Mouse (Mus musculus): Measurements from ENCODE around the gene Mtmr3. TPM values are rescaled to one million over a fixed set of nuclear protein-coding genes. Genes with fewer than 3 reads are reported as not detected.

Gene Mtmr3
- 39.9 and 43.0 TPM in 2 replicates for polyA plus RNA-seq (2014; fragmentation: Nextera tagmentation; extraction: Ambion mirVana)

DNA sequence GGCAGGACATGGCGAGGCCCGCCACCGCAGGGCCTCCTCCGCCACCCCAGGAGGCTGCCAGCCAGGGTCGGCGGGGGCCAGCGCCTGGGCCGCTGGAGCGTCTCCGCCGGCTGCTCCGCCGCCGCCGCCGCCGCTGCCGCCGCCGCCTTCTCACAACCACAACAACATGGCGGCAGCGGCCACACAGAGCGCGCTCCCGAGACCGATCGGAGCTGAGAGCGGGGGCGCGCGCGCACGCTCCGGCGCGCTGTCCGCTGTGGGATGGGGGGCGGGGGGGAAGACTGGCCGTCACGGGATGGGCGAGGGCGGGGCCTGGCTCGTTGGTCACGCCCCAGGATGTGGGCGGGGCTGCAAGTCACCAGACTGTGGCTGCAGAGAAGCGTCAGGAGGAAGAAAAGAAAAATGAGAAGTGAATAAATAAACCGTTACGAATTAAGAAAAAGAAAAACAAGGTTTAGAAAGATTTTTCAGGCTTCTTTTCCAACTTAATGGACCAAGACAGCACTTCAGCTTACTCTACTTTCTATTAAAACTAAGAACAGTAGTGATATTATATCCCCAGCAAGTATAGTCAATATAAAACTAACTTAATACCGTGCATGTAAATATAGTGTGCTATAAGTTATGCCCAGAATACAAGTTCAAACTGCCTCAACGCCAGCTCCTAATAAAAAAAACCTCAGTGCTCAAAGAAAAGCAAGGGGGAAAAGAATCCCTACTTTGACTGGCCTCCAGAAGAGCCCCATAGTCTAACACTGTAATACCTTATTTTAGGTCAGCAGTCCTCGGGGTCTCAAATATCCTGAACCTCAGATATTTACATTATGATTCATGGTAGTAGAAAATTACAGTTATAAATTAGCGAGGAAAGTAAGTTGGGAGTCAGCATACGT, at the start of gene Mtmr3:
Gene Mtmr3, minus strand, starts transcription at position 256 of the 893 bp plus-strand sequence.
- H3K27ac ChIP-seq = peak within 1 kb of the TSS; percentile 94
- H3K9ac ChIP-seq = peak within 1 kb of the TSS; percentile 94
- H3K4me1 ChIP-seq (replicated peaks; ENCODE audit: control insufficient read depth, insufficient read depth, low read length) = peaks cover 27% of the 10 kb centered on the region
- peak within 1 kb of the TSS; percentile 70 for H3K4me2 ChIP-seq (replicated peaks)
- H3K27me3 ChIP-seq (ENCODE audit: control insufficient read depth, insufficient read depth, low read length) = no peaks in the 10 kb centered on the region
- H3K36me3 ChIP-seq (replicated peaks; ENCODE audit: control insufficient read depth, insufficient read depth) = no peaks in the 10 kb centered on the region
- DNase-seq (ENCODE audit: low spot score) = peak; percentile 94
- H3K9me3 ChIP-seq (ENCODE audit: control insufficient read depth, low read length) = no peaks in the 10 kb centered on the region
- peak; percentile 94 for ATAC-seq (ENCODE audit: low FRiP score)
- 5% methylated on average over 53 of the region's 53 CpGs for WGBS
- peak within 1 kb of the TSS; percentile 94 for H3K4me3 ChIP-seq (replicated peaks; ENCODE audit: low read length)

DNA sequence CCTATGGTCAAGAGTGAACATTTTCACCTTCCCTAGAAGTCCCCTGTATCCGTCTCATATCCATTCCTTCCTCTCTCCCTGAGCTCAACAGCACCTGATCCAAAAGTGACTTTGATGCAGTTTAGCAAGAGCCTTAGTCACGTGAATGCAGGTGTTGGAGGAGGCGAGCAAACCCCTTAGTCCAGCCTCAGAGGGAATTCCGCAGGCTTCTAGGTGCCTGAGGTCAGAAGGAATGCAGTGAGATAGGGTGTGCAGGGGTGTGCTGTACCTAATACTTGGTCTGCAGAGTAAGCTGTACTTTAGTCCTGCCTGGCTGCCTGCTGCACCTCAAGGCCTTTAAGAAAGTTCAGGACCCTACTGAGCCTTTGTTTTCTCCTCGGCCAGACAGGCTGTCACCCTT, 49.1 kb upstream of the Mtmr3 start:
- Histone ChIP-seq H3K36me3 (replicated peaks; ENCODE audit: control insufficient read depth, insufficient read depth) (peaks cover 47% of the 10 kb centered on the region), H3K4me3 (replicated peaks; ENCODE audit: low read length) (no peak overlapping the region), H3K9ac (no peak overlapping the region), H3K4me2 (replicated peaks) (no peak overlapping the region), H3K27ac (no peak overlapping the region), H3K27me3 (ENCODE audit: control insufficient read depth, insufficient read depth, low read length) (no peaks in the 10 kb centered on the region), H3K4me1 (replicated peaks; ENCODE audit: control insufficient read depth, insufficient read depth, low read length) (peaks cover 3% of the 10 kb centered on the region; the same call in 1 of the 2 replicates), H3K9me3 (ENCODE audit: control insufficient read depth, low read length) (no peaks in the 10 kb centered on the region)
- 56% methylated on average over 5 of the region's 5 CpGs for WGBS
- no peak for DNase-seq (ENCODE audit: low spot score)
- no peak for ATAC-seq (ENCODE audit: low FRiP score)

DNA sequence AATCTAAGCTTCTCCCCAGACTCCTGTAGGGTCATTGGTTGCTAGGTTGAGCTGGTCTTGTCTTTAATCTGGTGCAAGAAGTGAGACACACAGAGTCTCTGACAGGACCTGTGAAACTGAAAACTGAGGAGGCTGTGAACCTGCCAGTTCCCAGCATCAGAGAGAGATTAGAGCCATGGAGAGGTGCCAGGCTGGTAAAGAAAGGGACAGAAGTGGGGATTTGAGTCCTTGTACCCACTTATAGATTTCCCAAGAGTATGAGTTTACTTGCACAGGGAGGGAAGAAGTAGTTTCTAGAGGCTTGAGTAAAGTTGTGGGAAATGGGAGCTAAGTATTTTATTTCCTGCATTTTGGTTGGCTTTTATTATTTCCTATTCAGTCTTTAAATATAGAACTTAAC, 46.5 kb upstream of the Mtmr3 start:
- Histone ChIP-seq H3K4me1 (replicated peaks; ENCODE audit: control insufficient read depth, insufficient read depth, low read length) (peaks cover 9% of the 10 kb centered on the region), H3K4me2 (replicated peaks) (no peak overlapping the region)

DNA sequence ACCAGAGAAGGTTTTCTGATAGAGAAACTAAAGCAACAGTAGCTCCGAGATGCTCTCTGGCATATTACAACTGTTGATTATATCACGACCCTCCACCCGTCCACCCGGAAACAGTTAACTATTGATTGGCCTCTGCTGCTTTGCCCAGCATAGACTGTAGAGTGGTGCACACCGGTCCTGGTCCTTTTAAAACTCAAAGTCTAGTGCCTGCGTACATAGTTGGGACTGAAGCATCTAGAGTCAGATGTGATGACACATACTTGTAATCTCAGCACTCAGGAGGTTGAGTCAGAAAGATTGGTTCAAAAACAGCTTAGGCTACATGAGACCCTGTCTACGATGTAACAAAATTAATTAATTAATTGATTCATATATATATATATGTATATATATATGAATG, 43.6 kb upstream of the Mtmr3 start:
- no peak overlapping the region for H3K27ac ChIP-seq
- peak overlapping the region; percentile 65 for H3K4me2 ChIP-seq (replicated peaks)
- H3K4me3 ChIP-seq (replicated peaks; ENCODE audit: low read length) = peak overlapping the region; percentile 56
- H3K9me3 ChIP-seq (ENCODE audit: control insufficient read depth, low read length) = no peaks in the 10 kb centered on the region
- H3K36me3 ChIP-seq (replicated peaks; ENCODE audit: control insufficient read depth, insufficient read depth) = peaks cover 15% of the 10 kb centered on the region
- peaks cover 9% of the 10 kb centered on the region for H3K4me1 ChIP-seq (replicated peaks; ENCODE audit: control insufficient read depth, insufficient read depth, low read length)
- 30% methylated on average over 7 of the region's 7 CpGs for WGBS
- H3K9ac ChIP-seq = peak overlapping the region; percentile 65
- no peaks in the 10 kb centered on the region for H3K27me3 ChIP-seq (ENCODE audit: control insufficient read depth, insufficient read depth, low read length)
- ATAC-seq (ENCODE audit: low FRiP score) (no peak), DNase-seq (ENCODE audit: low spot score) (no peak)

More for the DNA sequence above, 46.5 kb upstream of the Mtmr3 start:
- H3K36me3 ChIP-seq (replicated peaks; ENCODE audit: control insufficient read depth, insufficient read depth) = peaks cover 22% of the 10 kb centered on the region
- H3K9me3 ChIP-seq (ENCODE audit: control insufficient read depth, low read length) = no peaks in the 10 kb centered on the region
- no peak for ATAC-seq (ENCODE audit: low FRiP score)
- H3K27ac ChIP-seq = no peak overlapping the region
- no peak overlapping the region for H3K9ac ChIP-seq
- no peak overlapping the region for H3K4me3 ChIP-seq (replicated peaks; ENCODE audit: low read length)
- no peak for DNase-seq (ENCODE audit: low spot score)
- H3K27me3 ChIP-seq (ENCODE audit: control insufficient read depth, insufficient read depth, low read length) = no peaks in the 10 kb centered on the region

DNA sequence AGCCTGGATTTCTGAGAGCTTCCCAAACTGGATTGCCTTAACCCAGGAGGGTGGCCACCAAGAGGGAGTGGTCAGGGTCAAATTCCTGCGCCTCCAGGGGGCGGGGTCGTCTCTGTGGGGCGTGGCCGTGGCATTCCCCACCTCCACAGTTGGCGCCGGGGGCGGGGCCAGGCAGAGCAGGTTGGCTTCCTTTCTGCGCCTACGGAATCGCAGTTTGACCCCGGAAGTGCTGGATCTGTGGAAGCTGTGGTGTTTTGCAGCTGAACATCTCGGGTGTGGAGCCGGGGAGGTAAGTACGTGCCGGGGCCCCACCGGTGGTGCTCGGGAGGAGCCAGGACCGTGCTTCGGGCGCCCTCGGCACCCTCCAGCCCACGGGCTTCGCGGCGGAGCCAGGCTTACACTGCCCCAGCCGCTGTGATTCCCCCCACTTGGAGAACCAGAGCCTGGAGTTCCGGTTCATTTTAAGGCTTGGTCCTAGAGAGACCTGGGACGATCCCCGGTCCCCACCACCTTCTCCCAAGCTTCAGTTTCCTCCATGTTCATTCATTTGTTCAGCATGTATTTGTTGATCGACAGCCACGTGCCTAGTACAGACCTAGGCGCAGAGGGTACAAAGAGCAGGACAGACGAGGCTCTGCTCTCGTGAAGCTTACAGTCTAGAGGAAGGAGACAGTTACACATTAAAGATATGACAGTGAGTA, 43.0 kb upstream of the Mtmr3 start, which contains the start of gene Ascc2:
Gene Ascc2, plus strand, starts transcription at position 214 of the 701 bp plus-strand sequence.
- Histone ChIP-seq H3K4me3 (replicated peaks; ENCODE audit: low read length) (peak within 1 kb of the TSS; percentile 56), H3K27me3 (ENCODE audit: control insufficient read depth, insufficient read depth, low read length) (no peaks in the 10 kb centered on the region), H3K4me1 (replicated peaks; ENCODE audit: control insufficient read depth, insufficient read depth, low read length) (peaks cover 9% of the 10 kb centered on the region), H3K9ac (peak within 1 kb of the TSS; percentile 65), H3K9me3 (ENCODE audit: control insufficient read depth, low read length) (no peaks in the 10 kb centered on the region), H3K27ac (no peak within 1 kb of the TSS), H3K36me3 (replicated peaks; ENCODE audit: control insufficient read depth, insufficient read depth) (peaks cover 15% of the 10 kb centered on the region), H3K4me2 (replicated peaks) (peak within 1 kb of the TSS; percentile 65)
- under 1% methylated on average over 35 of the region's 35 CpGs for WGBS
- peak; percentile 92 for ATAC-seq (ENCODE audit: low FRiP score)
- peak; percentile 80 for DNase-seq (ENCODE audit: low spot score)

DNA sequence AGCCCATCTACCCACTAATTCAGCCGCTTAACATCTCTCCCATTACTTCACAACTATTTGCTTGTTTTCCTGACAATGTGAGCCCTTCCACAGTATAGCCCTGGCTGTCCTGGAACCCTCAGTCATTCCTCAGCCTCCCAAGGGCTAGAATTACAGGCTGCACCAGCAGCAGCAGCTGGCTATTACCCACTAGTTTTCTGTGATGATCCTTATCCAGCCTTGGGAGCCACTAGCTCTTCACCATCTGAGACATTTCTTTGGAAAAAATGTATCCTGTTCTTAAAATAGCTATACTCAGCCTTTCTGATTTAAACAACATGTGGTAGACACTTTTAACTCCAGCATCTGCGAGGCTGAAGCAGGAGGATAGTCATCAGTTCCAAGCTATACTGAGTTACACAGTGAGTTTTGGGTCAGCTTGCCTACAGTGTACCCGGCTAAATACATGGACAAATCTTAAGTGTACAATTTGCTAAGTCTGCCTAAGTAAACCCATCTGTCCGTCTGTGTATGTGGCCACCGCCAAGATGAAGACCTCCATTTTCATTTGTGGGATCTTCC, 42.2 kb upstream of the Mtmr3 start:
- no peaks in the 10 kb centered on the region for H3K9me3 ChIP-seq (ENCODE audit: control insufficient read depth, low read length)
- DNase-seq (ENCODE audit: low spot score) (no peak), ATAC-seq (ENCODE audit: low FRiP score) (no peak)
- peak overlapping the region; percentile 56 for H3K4me3 ChIP-seq (replicated peaks; ENCODE audit: low read length)
- peaks cover 12% of the 10 kb centered on the region for H3K36me3 ChIP-seq (replicated peaks; ENCODE audit: control insufficient read depth, insufficient read depth)
- H3K27ac ChIP-seq = no peak overlapping the region
- H3K4me2 ChIP-seq (replicated peaks) = peak overlapping the region; percentile 65
- no peak overlapping the region for H3K9ac ChIP-seq
- 63% methylated on average over 5 of the region's 5 CpGs for WGBS
- H3K27me3 ChIP-seq (ENCODE audit: control insufficient read depth, insufficient read depth, low read length) = no peaks in the 10 kb centered on the region
- H3K4me1 ChIP-seq (replicated peaks; ENCODE audit: control insufficient read depth, insufficient read depth, low read length) = peaks cover 9% of the 10 kb centered on the region

DNA sequence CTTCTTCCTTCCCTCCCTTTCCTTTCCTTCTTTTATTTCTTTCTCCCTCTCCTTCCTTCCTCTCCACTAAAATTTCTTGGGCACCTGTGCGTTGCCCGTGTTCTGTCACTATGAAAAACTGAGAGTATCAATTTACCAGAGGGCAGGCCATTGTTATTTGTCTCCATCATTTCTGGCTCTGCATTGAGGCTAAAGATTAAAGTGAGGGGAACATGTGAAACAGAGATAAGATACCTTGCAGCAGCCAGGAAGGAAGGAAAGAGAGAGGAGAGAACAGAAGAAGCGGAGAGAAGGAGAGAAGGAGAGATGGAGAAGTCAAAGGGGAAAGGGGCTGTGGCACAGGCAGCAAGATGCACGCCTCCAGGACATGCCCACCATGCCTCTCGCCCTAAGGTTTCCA, 39.7 kb upstream of the Mtmr3 start:
- no peak overlapping the region for H3K4me3 ChIP-seq (replicated peaks; ENCODE audit: low read length)
- no peak overlapping the region for H3K4me2 ChIP-seq (replicated peaks)
- peaks cover 9% of the 10 kb centered on the region for H3K4me1 ChIP-seq (replicated peaks; ENCODE audit: control insufficient read depth, insufficient read depth, low read length)
- 79% methylated on average over 5 of the region's 5 CpGs for WGBS
- no peaks in the 10 kb centered on the region for H3K9me3 ChIP-seq (ENCODE audit: control insufficient read depth, low read length)
- H3K27ac ChIP-seq = no peak overlapping the region
- no peaks in the 10 kb centered on the region for H3K27me3 ChIP-seq (ENCODE audit: control insufficient read depth, insufficient read depth, low read length)
- H3K9ac ChIP-seq = no peak overlapping the region
- ATAC-seq (ENCODE audit: low FRiP score) = no peak
- H3K36me3 ChIP-seq (replicated peaks; ENCODE audit: control insufficient read depth, insufficient read depth) = 0 out of 2 replicates have a peak, but pooled peaks cover under 1% of the 10 kb centered on the region
- DNase-seq (ENCODE audit: low spot score) = no peak

DNA sequence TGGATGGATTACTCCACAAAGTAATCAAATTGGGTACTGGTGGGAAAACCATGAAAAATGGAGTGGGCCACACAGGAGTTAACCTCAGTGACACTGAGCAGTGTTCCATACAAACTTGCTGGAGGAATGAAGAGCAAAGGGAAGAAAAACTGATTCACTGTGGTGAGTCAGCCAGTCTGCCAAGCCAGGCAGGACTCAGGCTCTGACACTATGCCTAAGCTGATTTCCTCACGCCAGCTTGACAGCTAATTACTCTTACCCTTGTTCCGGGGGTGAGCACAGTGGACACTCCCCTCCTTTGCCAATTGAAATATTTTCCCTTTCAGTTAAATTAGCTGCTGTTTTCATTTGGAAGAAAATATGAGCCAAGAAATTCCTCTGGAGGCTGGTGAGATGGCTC, 38.8 kb upstream of the Mtmr3 start:
- no peaks in the 10 kb centered on the region for H3K9me3 ChIP-seq (ENCODE audit: control insufficient read depth, low read length)
- WGBS = 53% methylated on average over 2 of the region's 2 CpGs
- no peaks in the 10 kb centered on the region for H3K27me3 ChIP-seq (ENCODE audit: control insufficient read depth, insufficient read depth, low read length)
- H3K36me3 ChIP-seq (replicated peaks; ENCODE audit: control insufficient read depth, insufficient read depth) = no peaks in the 10 kb centered on the region
- no peak overlapping the region for H3K4me2 ChIP-seq (replicated peaks)
- H3K4me1 ChIP-seq (replicated peaks; ENCODE audit: control insufficient read depth, insufficient read depth, low read length) = peaks cover 3% of the 10 kb centered on the region
- H3K9ac ChIP-seq = no peak overlapping the region
- DNase-seq (ENCODE audit: low spot score) (no peak), ATAC-seq (ENCODE audit: low FRiP score) (no peak)
- H3K4me3 ChIP-seq (replicated peaks; ENCODE audit: low read length) = no peak overlapping the region
- no peak overlapping the region for H3K27ac ChIP-seq

DNA sequence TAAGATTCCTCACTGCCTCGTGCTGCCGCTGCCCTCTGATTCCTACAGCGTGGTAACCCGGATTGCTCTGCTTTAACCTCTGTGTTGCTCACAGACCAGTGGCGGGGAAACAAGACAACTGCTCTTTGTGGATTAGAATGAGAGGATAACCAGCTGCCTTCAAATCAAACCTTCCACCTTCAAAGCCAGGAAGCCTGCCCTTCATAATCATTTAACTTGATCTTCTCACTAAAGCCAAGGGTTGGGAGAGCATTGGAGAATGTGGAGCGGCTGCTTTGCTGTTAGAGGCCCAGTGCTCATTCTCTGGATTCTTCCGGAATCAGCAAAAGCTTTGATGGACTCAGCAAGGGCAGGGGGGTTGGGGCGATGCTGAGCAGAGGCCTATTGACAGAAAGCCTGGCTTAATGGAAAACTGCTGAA, 35.2 kb upstream of the Mtmr3 start:
- Histone ChIP-seq H3K36me3 (replicated peaks; ENCODE audit: control insufficient read depth, insufficient read depth) (no peaks in the 10 kb centered on the region), H3K4me1 (replicated peaks; ENCODE audit: control insufficient read depth, insufficient read depth, low read length) (no peaks in the 10 kb centered on the region), H3K27ac (no peak overlapping the region), H3K9ac (no peak overlapping the region), H3K27me3 (ENCODE audit: control insufficient read depth, insufficient read depth, low read length) (no peaks in the 10 kb centered on the region), H3K9me3 (ENCODE audit: control insufficient read depth, low read length) (no peaks in the 10 kb centered on the region), H3K4me2 (replicated peaks) (no peak overlapping the region), H3K4me3 (replicated peaks; ENCODE audit: low read length) (no peak overlapping the region)
- ATAC-seq (ENCODE audit: low FRiP score) = no peak
- 47% methylated on average over 8 of the region's 8 CpGs for WGBS
- DNase-seq (ENCODE audit: low spot score) = no peak

Data from hindbrain, embryonic 14.5 days (tissue).